Mouse (Mus musculus) ES-E14 (cell line): Measurements from ENCODE around the gene Pxdc1.

Experiments
- CHD2 ChIP-seq: IDR thresholded peaks from 2 replicates; pipeline ENCODE4 v1.6.1; 2014; ENCODE audit warnings: mild to moderate bottlenecking, low read depth, low read length, inconsistent platforms
- MAFK ChIP-seq: IDR thresholded peaks from 2 replicates; pipeline ENCODE4 v1.6.1; 2014; ENCODE audit warnings: mild to moderate bottlenecking, low read depth, low read length, inconsistent platforms; ENCODE audit not compliant: insufficient read depth
- ZC3H11A ChIP-seq: IDR thresholded peaks from 2 replicates; pipeline ENCODE4 v1.6.1; 2012; ENCODE audit warnings: low read depth, mild to moderate bottlenecking, inconsistent platforms, low read length, borderline replicate concordance
- ZNF384 ChIP-seq: IDR thresholded peaks from 2 replicates; pipeline ENCODE4 v1.6.1; 2012; ENCODE audit warnings: low read depth, low read length, inconsistent platforms

- TF ChIP-seq ZC3H11A: no peak
- TF ChIP-seq CHD2: no peak
- TF ChIP-seq ZNF384: no peak
- no peak for TF ChIP-seq MAFK
Measured at GRCm38 (mm10) chr13:34609711-34610110, 43.6 kb downstream of the Pxdc1 start.
